Mouse (Mus musculus) cerebellum, adult 8-10 months (tissue): ENCODE data around the gene Snx4.
"Not testable (repeated sequence)": the region's sequence is repeated elsewhere in the genome, so short reads cannot be mapped to it uniquely, and the experiment has no call there.

Experiments
- DNase-seq: peaks from one replicate; pipeline ENCODE4 v3.0.0; 2022

Snx4 gene

DNA sequence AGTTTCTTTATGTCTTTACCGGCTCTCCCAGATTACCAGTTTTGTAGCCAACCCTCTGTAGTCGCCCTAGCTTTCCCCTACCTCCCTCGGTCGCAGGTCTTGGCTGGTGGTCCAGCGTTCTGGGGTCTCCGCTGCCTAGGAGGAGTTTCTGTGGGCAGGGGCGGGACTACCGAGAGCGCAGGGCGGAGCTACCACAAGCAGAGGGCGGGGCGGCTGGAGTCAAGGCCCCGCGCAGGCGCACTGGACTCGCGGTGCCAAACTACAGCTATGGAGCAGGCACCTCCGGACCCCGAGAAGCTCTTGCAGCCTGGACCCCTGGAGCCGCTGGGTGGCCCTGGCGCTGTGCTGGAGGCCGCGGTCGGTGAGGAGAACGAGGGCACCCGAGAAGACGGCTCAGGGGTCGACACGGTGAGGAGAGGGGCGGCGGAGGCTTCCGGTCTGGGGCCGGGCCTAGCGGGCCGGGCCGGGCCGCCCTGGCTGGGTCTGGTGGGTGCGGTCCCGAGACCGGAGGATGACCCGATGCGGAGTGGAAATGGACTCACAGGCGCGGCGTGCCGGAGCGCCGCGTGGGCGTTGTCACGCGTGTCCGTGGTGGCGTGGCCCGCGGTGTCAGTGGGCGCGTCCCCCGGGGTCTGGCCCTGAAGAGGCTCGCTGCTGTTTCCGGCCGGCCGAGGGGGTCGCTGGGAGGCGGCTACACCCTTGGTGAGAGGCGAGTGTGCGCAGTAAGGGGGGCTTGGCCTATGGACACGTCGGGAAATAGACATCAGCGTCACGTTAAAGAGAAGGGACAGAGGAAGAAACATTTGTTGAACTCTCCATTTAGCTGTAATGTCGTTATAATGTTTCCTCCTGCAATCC, at the start of gene Snx4:
Gene Snx4 (plus strand): TSS at position 249 of the 858 bp plus-strand sequence.
- DNase-seq, result peak; percentile 92

DNA sequence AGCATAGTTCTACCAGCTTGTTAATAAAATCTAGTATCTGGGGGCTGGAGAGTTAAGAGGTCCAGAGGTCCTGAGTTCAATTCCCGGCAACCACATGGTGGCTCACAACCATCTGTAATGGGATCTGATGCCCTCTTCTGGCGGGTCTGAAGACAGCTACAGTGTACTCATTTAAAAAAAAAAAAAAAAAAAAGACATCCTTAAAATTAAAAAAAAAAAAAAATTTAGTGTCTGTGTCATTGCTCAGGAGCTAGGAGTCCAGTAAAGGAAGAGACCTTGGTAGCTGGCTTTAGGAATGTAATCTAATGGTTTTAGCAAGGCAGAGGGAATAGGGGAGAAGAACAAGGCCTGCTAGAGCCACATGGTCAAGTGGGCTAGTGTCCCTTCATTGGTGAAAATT, 40.4 kb upstream of the Snx4 start:
- DNase-seq, result no peak

DNA sequence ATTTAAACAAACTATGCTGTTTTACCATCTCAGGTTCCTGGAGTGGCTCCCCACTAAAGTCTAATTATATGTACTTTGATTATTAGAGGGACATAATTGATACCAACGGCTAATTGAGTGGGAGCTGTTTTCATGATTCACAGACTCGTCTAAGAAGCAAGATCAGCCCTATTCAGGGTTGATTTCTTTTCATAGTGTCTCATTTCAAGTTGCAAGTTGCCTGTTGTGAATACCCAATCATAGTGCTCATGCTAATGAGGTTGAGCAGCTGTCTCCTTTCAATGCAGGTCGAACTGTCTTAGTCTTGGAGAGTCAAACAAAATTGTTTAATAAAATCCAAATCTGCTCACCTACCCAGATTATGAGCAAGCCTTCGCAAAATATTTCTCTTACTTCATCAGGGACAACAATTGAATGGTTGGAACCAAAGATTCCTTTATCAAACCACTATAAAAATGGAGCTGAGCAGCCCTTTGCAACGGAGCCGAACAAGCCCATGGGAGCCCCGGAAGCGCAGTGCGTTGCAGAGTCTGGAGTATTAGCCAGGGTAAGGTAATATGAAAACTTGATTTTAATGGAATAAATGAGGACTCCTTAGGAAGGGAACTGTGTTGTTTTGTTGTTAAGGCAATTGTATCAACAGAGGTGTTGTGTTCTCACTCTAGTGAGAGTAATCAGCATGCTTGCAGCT, 34.8 kb upstream of the Snx4 start:
- no peak for DNase-seq

DNA sequence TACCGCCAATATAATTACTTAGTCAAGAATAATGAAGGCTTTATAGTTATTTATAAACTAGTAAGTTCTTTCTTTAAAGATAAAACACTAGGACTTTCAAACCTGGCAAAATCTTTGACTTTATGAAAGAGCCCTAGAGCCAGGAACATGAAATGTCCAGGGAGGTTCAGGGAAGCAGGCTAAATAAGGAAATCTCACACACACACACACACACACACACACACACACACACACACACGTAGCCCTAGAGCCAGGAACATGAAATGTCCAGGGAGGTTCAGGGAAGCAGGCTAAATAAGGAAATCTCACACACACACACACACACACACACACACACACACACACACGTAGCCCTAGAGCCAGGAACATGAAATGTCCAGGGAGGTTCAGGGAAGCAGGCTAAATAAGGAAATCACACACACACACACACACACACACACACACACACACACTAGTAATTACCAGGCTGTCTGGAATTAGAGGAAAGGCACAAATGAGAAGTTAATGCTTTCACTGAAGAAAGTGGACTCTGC, 33.6 kb upstream of the Snx4 start:
- not testable (repeated sequence) for DNase-seq

DNA sequence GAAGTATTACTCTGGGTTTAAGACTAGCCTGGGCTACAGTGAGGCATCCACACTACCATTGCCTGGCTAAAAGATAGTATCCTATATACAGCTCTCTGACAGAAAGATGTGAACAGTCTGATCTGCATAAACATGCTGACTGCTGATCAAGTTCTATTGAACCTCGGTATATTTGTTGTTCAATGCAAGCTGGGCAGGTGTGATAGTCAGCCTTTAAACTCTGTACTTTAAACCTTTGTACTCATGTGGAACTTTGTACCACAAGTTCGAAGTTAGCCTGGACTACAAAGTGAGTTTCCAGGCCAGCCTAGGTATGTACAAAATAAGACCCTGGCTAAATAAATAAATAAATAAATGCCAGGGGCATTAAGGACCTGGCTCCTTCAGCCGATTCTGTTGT, 28.8 kb upstream of the Snx4 start:
- DNase-seq, result no peak

DNA sequence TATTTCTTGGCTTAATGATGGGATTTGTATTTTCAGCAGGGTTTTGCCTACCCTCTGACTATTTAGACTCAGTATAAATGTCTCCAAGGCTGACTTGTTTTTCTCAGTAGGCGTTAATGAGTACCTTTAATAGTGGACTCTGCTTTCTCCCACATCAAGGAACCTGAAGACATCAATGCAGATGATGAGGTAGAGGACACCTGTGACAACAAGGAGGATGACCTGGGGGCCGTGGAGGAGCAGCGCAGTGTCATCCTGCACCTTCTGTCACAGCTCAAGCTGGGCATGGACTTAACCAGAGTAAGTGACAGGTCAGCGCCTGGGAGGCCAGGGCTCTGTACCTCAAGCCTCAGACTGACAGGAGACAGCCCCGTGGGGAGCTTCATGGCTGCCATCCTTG, 26.9 kb upstream of the Snx4 start:
- DNase-seq, result no peak

DNA sequence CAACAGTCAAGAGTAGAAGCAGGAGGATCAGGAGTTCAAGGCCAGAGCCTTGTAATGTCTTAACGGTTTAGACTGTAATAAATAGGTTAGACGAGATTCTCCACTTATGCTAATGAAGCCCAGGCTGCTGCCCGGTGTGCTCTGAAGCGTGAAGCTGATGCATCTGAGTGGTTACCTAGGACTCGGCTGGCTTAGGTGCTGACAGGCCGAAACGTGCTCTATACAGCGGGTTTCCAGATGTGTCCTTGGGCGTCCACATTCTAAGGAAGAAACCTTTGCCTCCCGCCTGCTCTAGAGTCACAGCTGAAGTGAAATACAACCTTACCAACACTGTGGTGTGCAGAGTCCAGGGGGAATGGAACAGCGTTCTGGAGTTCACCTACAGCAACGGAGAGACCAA, 17.1 kb upstream of the Snx4 start:
- no peak for DNase-seq

DNA sequence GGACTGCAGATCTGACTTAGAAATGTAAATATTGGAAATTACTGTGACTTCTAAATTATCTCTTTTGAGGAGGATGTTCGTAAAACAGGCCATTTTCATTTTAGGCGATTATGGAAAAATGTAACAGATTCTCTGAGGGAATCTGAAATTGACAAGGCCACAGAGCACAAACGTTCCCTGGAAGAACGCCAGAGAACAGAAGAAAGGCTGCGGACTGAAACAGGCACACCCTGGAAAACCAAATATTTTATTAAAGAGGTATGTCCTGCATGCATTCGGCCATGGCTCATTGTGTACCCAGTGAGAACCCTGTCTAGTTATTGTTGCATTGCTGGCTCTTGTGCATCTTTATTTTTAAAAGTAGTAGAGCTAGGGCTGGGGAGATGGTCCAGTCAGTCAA, 15.1 kb upstream of the Snx4 start:
- no peak for DNase-seq

DNA sequence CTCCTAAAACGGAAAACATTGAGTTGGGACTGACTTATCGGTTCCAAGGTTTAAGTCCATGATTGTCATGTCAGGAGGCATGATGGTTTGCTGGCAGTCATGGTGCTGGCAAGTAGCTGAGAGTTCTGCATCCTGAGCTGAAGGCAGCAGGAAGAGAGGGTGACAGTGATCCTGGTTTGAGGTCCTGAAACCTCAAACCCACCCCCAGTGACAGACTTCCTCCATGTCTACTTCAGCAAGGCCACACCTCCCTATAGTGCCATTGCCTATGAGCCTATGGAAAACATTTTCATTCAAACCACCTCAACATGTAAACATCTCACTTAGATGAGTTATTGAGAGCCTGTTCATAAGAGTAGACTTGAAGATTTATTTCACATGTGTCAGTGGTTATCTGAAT, 11.9 kb upstream of the Snx4 start:
- no peak for DNase-seq

DNA sequence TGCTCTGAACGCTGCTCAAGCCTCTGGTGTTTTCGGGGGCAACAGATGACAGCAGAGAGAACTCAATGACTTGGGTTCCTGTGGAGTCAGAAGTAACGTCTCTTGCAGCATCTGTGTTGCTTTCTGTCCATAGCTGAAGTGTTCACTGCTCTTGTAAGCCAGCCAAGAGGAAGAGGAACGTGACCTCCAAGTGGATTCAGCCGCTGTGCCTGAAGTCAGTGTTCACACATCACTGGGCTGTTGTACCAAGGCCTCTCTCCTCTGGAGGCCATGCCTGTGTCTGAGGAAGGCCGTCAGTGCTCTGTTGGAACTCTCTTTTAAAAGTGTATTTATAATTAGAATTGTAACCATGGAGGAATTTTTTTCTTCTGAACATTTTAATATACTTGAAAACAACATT, 9.2 kb upstream of the Snx4 start:
- DNase-seq, result no peak

DNA sequence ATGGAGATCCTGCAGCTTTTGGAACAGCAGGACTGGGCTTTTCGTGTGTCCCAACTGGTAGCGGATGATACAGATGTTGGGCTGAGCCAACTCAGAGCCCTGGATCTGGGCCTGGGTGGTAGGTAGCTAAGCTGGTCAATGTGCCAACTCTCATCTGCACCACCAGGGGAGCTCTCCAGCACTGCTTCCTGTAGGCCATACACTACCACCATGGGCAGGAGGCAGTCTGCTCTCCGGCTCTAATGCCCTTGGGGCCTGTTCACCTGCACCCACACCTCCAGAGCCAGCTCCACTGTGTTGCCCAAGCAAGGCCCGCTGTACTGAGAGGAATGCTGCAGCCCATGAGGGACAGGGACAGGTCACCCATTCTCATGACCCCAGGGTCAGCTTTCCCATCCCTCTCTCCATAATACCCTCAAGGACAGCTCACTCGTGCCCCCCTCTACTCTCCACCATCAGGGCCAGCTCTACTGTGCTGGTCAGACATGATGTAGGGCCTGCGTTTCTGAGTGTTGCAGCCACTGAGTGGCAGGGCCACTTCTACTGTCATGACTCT, 7.0 kb upstream of the Snx4 start:
- DNase-seq, result no peak

DNA sequence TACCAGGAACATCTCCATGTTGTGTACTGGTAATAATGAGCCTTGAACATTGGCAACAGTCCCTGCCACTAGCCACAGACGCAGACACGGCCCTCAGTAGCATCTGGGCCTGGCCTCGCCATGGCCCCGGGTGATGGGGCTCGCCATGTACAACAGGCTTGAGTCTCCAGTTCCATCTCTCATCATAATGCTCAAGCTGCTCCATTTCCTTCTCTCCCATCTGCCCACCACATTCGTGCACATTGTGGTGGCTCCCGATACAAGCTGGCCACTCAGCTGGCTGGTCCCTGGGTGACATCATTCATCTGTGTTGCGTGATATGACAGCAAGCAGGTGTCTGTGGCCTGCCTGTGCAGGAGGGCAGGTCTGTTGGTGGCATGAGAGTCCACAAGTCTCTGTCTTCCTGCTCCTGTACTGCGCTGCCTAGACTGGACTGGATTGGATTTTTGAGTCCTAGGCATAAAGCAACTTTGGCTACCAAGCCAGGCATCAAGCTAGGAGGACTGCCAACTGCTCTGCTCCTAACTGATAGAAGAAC, 6.2 kb upstream of the Snx4 start:
- DNase-seq, result no peak

DNA sequence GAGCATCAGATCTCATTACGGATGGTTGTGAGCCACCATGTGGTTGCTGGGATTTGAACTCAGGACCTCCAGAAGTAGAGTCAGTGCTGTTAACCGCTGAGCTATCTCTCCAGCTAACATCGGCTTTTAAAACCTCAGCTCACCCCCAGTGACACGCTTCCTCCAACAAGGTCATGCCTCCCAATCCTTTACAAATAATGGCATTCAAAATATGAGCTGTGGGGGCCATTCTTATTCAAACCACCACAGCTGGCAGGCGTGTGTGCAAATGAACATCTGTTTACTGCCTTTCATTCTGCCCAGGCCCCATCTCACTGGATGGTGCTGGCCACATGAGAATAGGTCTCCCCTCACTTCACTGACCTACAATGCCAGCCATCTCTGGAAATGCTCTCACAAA, 4.7 kb upstream of the Snx4 start:
- DNase-seq, result no peak

DNA sequence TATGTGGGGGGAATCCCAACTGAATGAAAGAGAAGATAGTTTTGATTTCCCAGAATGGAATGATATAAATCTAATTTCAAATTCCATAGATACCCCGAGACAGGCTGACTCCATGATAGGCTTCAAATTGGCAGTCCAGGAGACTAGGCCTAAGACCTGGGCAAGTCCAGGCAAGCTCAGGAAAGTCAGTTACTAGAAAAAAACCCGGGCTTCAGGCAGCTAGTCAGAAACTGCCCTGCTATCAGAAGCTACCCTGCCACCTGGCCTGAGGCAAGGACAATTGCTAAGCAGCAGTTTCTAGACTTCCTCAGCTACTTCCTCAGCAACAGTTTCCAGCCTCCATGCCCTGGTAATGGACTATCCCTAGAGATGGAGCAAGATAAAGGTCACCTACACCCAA, 4.2 kb upstream of the Snx4 start:
- no peak for DNase-seq

DNA sequence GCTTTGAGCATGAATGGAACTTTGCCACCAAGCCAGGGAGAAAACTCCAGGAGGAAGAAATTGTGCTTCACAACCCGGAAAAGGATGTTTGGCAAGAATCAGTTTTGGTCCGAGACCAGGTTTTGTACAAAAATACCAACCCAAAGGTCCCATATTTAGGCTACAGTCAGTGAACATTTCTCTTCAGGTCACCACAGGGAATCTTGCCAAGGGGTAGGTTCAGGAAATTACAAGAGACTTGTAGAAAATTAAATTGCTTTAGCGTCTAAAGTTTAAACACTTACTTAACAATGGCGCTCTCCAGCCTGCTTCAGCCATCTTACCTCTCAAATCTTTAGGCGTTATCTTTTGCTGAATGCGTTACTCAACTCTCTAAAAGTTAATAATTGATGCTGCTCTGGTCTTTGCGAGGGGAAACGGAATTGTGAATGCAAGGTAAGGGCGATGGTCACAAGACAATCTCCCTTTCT, 556 bp upstream of the Snx4 start:
- peak; percentile 13 for DNase-seq

DNA sequence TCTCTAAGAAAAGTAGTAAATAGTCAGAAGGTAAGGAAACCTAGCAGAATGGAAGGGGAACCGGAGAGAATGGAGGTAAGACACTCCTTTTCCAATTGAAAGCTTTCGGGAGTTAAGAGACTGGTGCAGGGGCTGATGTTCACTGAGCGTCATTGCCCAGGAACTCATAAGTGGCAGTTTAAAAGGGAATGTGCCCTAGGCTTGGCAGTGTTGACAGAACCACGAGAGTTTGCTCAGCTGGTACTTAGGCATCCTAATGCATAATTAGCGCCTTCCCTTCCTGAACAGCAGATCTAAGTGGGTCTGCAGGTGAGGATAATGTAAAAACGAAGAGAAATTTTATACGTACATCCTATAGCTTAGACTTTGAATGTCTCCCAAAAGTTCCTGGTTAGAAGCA, 4.4 kb downstream of the Snx4 start:
- no peak for DNase-seq

DNA sequence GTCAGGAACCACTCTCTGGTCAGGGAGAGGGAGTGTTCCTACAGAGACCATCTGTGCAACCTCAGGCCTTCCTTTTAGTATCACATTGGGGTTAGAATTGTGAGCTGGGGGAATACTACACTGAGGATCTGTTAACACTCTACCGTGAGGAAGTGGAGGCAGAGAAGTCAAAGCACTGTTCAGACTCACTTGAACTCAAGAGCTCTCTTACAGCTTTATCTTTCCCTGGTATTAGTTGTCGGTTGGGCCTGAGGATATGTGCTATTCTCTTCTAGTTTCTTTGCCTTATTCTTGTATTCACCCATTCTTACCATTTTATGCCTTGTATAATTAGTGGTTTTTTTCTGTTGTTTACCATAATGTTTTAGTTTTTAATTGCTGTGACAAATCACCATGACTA, 7.3 kb downstream of the Snx4 start:
- DNase-seq, result no peak

DNA sequence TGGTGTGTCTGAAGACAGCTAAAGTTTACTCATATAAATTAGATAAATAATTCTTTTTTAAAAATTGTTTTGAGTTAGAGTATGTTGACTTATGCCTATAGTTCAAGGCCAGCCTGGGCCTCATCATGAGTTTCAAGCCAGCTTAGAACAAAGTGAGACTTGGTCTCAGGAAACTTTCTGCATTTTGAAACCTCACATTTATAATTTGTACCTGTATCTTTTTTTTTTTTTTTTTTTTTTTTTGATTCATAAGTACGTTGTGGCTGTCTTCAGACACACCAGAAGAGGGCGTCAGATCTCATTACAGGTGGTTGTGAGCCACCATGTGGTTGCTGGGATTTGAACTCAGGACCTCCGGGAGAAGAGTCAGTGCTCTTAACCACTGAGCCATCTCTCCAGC, 8.6 kb downstream of the Snx4 start:
- no peak for DNase-seq

DNA sequence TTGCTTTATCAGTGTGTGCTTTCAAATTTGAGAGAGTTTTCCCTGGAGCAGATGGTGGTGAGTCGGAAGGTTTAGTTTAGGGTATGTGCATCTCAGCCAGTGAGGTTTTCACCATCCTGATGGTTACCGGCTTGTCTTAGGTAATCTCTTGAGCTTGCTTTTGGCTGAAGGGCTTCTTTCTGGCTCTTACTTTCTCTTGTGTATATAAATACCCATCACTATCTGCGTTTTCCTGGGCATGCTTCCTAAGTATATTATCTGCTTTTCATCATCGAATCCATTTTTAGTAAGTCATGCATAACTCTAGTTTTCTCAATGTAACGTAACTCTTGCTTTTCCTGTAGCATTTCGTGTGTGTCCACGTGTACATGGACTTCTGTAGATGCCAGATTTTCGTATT, 9.6 kb downstream of the Snx4 start:
- no peak for DNase-seq

DNA sequence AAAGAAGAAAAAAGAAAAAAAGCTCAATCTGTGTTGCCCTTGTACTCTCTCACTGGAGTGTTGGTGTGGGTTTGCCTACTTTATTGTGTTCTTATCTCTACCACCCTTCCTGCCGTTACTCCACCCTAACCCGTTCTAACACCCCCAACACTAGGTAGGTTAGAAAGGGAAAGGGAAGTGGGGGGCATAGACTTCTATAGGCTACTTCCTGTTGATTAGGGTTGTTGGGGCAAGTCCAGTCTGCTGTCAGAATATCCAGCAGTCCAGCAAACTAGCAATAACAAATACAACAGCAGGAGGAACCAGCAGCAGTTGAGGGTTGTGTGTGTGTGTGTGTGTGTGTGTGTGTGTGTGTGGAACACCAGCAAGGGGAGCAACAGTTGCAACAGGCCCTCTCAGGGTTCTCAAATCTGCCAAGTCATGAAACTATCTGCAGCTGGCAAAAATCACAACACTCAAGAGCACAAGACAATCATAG, 10.4 kb downstream of the Snx4 start:
- DNase-seq, result no peak

DNA sequence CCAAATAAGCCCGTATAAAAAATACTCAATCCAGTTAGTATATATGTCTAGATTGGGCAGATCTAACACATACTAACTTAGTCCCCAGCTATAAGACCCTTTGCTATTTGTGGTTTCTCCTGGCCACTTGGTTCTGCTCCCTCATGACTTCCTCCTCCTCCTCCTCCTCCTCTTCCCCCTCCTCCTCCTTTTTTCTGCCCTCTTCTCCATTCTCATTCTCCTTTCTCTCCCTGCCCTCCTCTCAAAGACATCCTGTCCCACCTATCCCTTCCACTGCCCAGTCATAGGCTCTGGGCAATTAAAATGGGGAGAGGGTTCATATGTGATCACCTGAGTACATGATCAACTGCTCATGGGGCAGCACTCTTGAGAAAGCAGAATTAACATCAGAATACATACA, 10.9 kb downstream of the Snx4 start:
- DNase-seq, result no peak

DNA sequence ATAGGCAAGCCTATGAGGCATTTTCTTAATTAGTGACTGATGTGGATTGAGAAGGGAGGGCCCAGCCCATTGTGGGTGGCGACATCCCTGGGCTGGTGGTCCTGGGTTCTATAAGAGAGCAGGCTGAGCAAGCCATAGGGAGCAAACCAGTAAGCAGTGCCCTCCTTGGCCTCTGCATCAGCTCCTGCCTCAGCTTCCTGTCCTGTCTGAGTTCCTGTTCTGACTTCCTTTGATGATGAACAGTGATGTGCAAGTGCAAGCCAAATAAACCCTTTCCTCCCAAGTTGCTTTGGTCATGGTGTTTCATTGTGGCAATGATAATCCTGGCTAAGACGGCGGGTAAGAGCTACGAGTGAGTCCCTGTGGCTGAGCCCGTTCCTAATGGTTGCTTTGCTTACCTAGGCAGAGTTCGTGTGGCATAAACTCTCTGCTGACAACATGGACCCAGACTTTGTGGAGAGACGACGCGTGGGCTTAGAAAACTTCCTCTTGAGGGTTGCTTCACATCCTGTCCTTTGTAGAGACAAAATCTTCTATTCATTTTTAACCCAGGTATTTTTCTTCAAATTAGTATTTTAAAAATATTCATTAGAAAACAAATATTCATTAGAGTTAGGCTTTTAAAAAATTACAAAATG, 16.5 kb downstream of the Snx4 start:
- DNase-seq, result no peak

DNA sequence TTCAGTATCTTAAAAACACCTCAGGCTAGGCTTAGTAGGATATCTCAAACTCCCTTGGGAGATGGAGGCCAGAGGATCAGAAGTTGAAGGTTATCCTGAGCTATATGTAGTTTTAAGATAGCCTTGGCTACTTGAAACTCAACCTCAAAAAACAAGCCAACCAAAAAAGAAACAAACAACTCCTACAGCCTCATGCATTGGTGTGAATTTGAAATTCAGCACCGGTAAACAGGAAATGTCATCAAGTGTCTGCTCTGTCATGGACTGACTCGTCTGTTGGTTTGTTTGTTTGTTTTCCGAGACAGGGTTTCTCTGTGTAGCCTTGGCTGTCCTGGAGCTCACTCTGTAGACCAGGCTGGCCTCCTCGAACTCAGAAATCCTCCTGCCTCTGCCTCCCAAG, 20.6 kb downstream of the Snx4 start:
- no peak for DNase-seq
